Comparison of ENCODE assay signal across 9 mouse cellular contexts in genomic region chr16:23225069-23225721, GRCm38 (mm10). TPM values are rescaled to one million over a fixed set of nuclear protein-coding genes. Genes with fewer than 3 reads are reported as not detected.
DNase-seq lines count a peak whose midpoint lies in the region; TF ChIP-seq lines count a peak whose summit lies in the region.
"Had no signal": no experiment of that assay in that cellular context is flagged by ENCODE, and none has a peak within 500 bp of the region (broad histone marks: within the 10 kb centered on the region; RNA-seq: fewer than 3 reads in every experiment).

No protein-coding gene starts in this region.

- TF ChIP-seq CTCF in cerebellum, adult 2 months (IDR thresholded peaks at IDR 0.05; ENCODE audit: borderline replicate concordance, insufficient read depth, low read depth, low read length) = no peak
- no peak for TF ChIP-seq CTCF in embryonic fibroblast, embryonic 13.5 days (IDR thresholded peaks at IDR 0.05; ENCODE audit: borderline replicate concordance, insufficient read depth, low read length)
- TF ChIP-seq CTCF in spleen, adult 2 months (IDR thresholded peaks at IDR 0.05; ENCODE audit: extremely low read depth, insufficient read depth, insufficient read length, insufficient replicate concordance) = 0 out of 2 replicates have a peak, but pooled peaks have one; percentile 0

- intact Hi-C loops in heart, postnatal 10 days (cut with DNase I) = loop anchor here (2.0 kb wide), 1 partner anchor 74 kb away; no protein-coding TSS in a partner anchor

- peaks cover 6% of the 10 kb centered on the region for H3K9me3 ChIP-seq in megakaryocyte, embryonic 14.5 days

- H3K36me3 ChIP-seq in megakaryocyte, embryonic 14.5 days (replicated peaks; ENCODE audit: low read length) = no peaks in the 10 kb centered on the region
- H3K36me3 ChIP-seq in spleen, adult 2 months (ENCODE audit: control insufficient read depth, insufficient read depth, low read length) = no peaks in the 10 kb centered on the region
- H3K36me3 ChIP-seq: G1E had no signal

- no peaks in the 10 kb centered on the region; the same call in 1 of the 2 replicates for H3K27me3 ChIP-seq in cerebellum, adult 2 months (ENCODE audit: control insufficient read depth, insufficient read depth, low read length)
- H3K27me3 ChIP-seq in megakaryocyte, embryonic 14.5 days (replicated peaks) = peaks cover 81% of the 10 kb centered on the region
- no peaks in the 10 kb centered on the region; the same call in 1 of the 2 replicates for H3K27me3 ChIP-seq in spleen, adult 2 months (ENCODE audit: control insufficient read depth, insufficient read depth, low read length)

- TF ChIP-seq POLR2A in cerebellum, adult 2 months (IDR thresholded peaks at IDR 0.05; ENCODE audit: borderline replicate concordance, insufficient read depth, low read length) = no peak
- no peak for TF ChIP-seq POLR2A in embryonic fibroblast, embryonic 13.5 days (IDR thresholded peaks at IDR 0.05; ENCODE audit: low read depth, low read length)
- no peak; the same call in none of the 2 replicates for TF ChIP-seq POLR2A in spleen, adult 2 months (IDR thresholded peaks at IDR 0.05; ENCODE audit: low read depth, low read length)

- DNase-seq in cerebellum, adult 2 months = peak; percentile 12 to 26
- DNase-seq in cerebellum, adult 11 months = no peak
- DNase-seq in R1 (ENCODE audit: low read depth, low spot score) = peak; percentile 72
- DNase-seq in heart, postnatal 10 days = peak; percentile 62
- DNase-seq in layer of hippocampus, postnatal 36 days = peak; percentile 14 to 34
- DNase-seq in spleen, adult 2 months (ENCODE audit: low read depth in 1 of 2, low spot score in 2 of 2) = peak; percentile 27 to 65

- H3K4me3 ChIP-seq in cerebellum, adult 2 months (replicated peaks; ENCODE audit: insufficient read depth, low read depth, low read length) = peak overlapping the region; percentile 71
- peak overlapping the region; percentile 59 for H3K4me3 ChIP-seq in embryonic fibroblast, embryonic 13.5 days (ENCODE audit: insufficient read depth, low read length)
- peak overlapping the region; percentile 89 for H3K4me3 ChIP-seq in megakaryocyte, embryonic 14.5 days (replicated peaks)
- H3K4me3 ChIP-seq in spleen, adult 2 months (ENCODE audit: extremely low read depth, insufficient read depth, insufficient read length) = peak overlapping the region; percentile 94

- H3K4me1 ChIP-seq in cerebellum, adult 2 months (ENCODE audit: control insufficient read depth, insufficient read depth, low read length) = no peaks in the 10 kb centered on the region; the same call in 1 of the 2 replicates
- no peaks in the 10 kb centered on the region for H3K4me1 ChIP-seq in embryonic fibroblast, embryonic 13.5 days (ENCODE audit: control insufficient read depth, insufficient read depth, low read length)
- H3K4me1 ChIP-seq in megakaryocyte, embryonic 14.5 days = peaks cover 33% of the 10 kb centered on the region
- peaks cover 11% of the 10 kb centered on the region; the same call in 1 of the 2 replicates for H3K4me1 ChIP-seq in spleen, adult 2 months (ENCODE audit: control insufficient read depth, insufficient read depth, insufficient read length)

- under 1% methylated on average over 46 of the region's 46 CpGs for WGBS in cerebellum, adult 2 months
- WGBS in spleen, adult 2 months = under 1% methylated on average over 39 of the region's 46 CpGs

- H3K27ac ChIP-seq in cerebellum, adult 2 months (ENCODE audit: insufficient read depth, low read length) = no peak overlapping the region
- no peak overlapping the region for H3K27ac ChIP-seq in embryonic fibroblast, embryonic 13.5 days (ENCODE audit: insufficient read depth, low read length)
- peak overlapping the region; percentile 97 for H3K27ac ChIP-seq in spleen, adult 2 months (ENCODE audit: insufficient read depth, low read length)

RNA-seq across cellular contexts. Expression of gene St6gal1, which starts 0.7 kb away (rescaled TPM):
- 11.2 and 11.5 TPM in 2 replicates for polyA plus RNA-seq in cerebellum, adult 2 months (2012; rRNA removed)
- 7.4 and 10.3 TPM in 2 replicates for polyA plus RNA-seq in embryonic fibroblast, embryonic 13.5 days (2011; ENCODE audit: insufficient read length, low read depth, missing spikeins)
- total RNA-seq in heart, postnatal 10 days (2021) = 10 to 100 TPM; 14.4 to 17.9 TPM
- total RNA-seq in layer of hippocampus, postnatal 36 days (2021) = 10 to 100 TPM; 16.5 to 18.1 TPM
- polyA plus RNA-seq in megakaryocyte, embryonic 14.5 days (2012; ENCODE audit: insufficient read depth, low replicate concordance) = not detected in 2 replicates
- 30.5 and 33.1 TPM in 2 replicates for polyA plus RNA-seq in spleen, adult 2 months (2012; rRNA removed)
